Mouse (Mus musculus): ENCODE measurements around the gene Taar8b. TPM values are rescaled to one million over a fixed set of nuclear protein-coding genes. Genes with fewer than 3 reads are reported as not detected.

Taar8b gene
- total RNA-seq, 2 experiments from 2014 or later: not detected

Other genes starting within 250 kb of the Taar8b start
- under 1 TPM; 0.21 to 0.47 TPM for gene Vnn3, start 240.8 kb downstream of the Taar8b start, total RNA-seq (2021)
- under 1 TPM; 0.23 to 0.32 TPM for gene Vnn1, start 197.6 kb downstream of the Taar8b start, total RNA-seq (2021)
- gene Taar1, start 171.9 kb downstream of the Taar8b start, total RNA-seq (2021): not detected
- not detected for gene Taar2, start 153.7 kb downstream of the Taar8b start, total RNA-seq (2021)
- not detected for gene Taar3, start 142.7 kb downstream of the Taar8b start, total RNA-seq (2021)
- not detected for gene Taar4, start 131.8 kb downstream of the Taar8b start, total RNA-seq (2021)
- gene Taar5, start 121.6 kb downstream of the Taar8b start, total RNA-seq (2021): not detected
- gene Taar6, start 106.6 kb downstream of the Taar8b start, total RNA-seq (2021): not detected
- not detected for gene Taar7a, start 98.8 kb downstream of the Taar8b start, total RNA-seq (2021)
- gene Taar7b, start 92.4 kb downstream of the Taar8b start, total RNA-seq (2021): not detected
- not detected for gene Taar7d, start 65.1 kb downstream of the Taar8b start, total RNA-seq (2021)
- not detected for gene Taar7e, start 54.7 kb downstream of the Taar8b start, total RNA-seq (2021)
- gene Taar7f, start 42.8 kb downstream of the Taar8b start, total RNA-seq (2021): not detected
- gene Taar8a, start 15.8 kb downstream of the Taar8b start, total RNA-seq (2021): not detected
- gene Taar8c, start 9.6 kb upstream of the Taar8b start, total RNA-seq (2021): not detected
- not detected for gene Taar9, start 17.2 kb upstream of the Taar8b start, total RNA-seq (2021)
- gene Stx7, start 57.0 kb upstream of the Taar8b start, total RNA-seq (2021): 10 to 100 TPM; 31.8 to 34.9 TPM
- 1 to 10 TPM in 1 of 2 experiments, under 1 TPM in 1; 0.89 to 3.1 TPM for gene Moxd1, start 131.2 kb upstream of the Taar8b start, total RNA-seq (2021)

All from gastrocnemius, postnatal 10 days (tissue).